Mouse (Mus musculus): ENCODE measurements at regions not wholly inside any gene's neighbourhood (a gene's known extent, or its start where the extent isn't known, plus 50 kb on each side); places are given as distances from the start of the nearest gene placed in this dataset.

DNA sequence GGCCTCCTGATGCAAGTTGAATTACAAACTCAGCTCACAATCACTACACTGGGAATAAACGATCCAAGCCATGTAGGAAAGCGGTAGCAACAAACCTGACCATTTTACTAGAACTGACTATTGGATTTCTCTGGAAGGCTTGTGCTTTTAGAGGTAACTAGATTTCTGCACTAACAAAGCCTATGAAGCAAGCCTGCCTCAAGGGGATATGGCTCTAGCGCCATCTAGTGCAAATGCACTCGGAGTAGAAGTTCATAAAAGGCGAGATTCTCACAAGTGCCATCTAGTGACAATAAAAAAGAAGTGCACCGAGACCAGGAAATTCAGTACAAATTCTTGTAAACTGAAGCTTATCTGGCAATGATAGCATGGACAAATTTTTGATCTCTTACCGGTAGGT is 364.9 kb upstream of the Fmr1 start:
- Histone ChIP-seq H3K9me3 (replicated peaks) (no peaks in the 10 kb centered on the region), H3K9ac (replicated peaks) (no peak overlapping the region), H3K4me3 (replicated peaks) (no peak overlapping the region), H3K27ac (replicated peaks) (no peak overlapping the region), H3K4me2 (no peak overlapping the region), H3K36me3 (no peaks in the 10 kb centered on the region), H3K4me1 (no peaks in the 10 kb centered on the region), H3K27me3 (replicated peaks) (no peaks in the 10 kb centered on the region)
- ATAC-seq (ENCODE audit: low FRiP score), result peak; percentile 75; the same call in 1 of the 2 replicates
- 20% methylated on average over 7 of the region's 7 CpGs for WGBS

All from neural tube, embryonic 15.5 days (tissue).